Comparison of ENCODE assay signal across 20 mouse cellular contexts in genomic region chr7:124491851-124492390, GRCm38 (mm10).
DNase-seq lines count a peak whose midpoint lies in the region; ATAC-seq and TF ChIP-seq lines count a peak whose summit lies in the region.
"Had no signal": no experiment of that assay in that cellular context is flagged by ENCODE, and none has a peak within 500 bp of the region (broad histone marks: within the 10 kb centered on the region; RNA-seq: fewer than 3 reads in every experiment).

No protein-coding gene starts in this region.

- H3K27me3 ChIP-seq in forebrain, postnatal 0 days (ENCODE audit: insufficient read depth, low read length): no peaks in the 10 kb centered on the region
- no peaks in the 10 kb centered on the region for H3K27me3 ChIP-seq in forebrain, embryonic 12.5 days
- H3K27me3 ChIP-seq: embryonic facial prominence, embryonic 13.5 days; hindbrain, embryonic 12.5 days had no signal

- DNase-seq in adrenal gland, postnatal 14 days: peak; percentile 5
- DNase-seq in adrenal gland, adult 18-20 months (ENCODE audit: low spot score in 2 of 2): no peak
- peak; percentile 41 for DNase-seq in forebrain, postnatal 0 days
- peak; percentile 1 for DNase-seq in 416B (ENCODE audit: low read depth)
- peak; percentile 22 for DNase-seq in brain, embryonic 18.5 days (ENCODE audit: low read depth, low spot score)
- no peak for DNase-seq in natural killer cell, adult 2 months (ENCODE audit: low spot score in 2 of 2)
- DNase-seq: cerebellum, adult 8-10 months; cerebellum, postnatal 36 days; gastrocnemius, adult 2 months; gastrocnemius, postnatal 36 days; heart, adult 18-20 months; heart, postnatal 10 days; heart, postnatal 4 days had no signal

- no peak for TF ChIP-seq CTCF in forebrain, postnatal 0 days (IDR thresholded peaks at IDR 0.05; ENCODE audit: low read depth)

- no peak overlapping the region for H3K9ac ChIP-seq in forebrain, postnatal 0 days
- H3K9ac ChIP-seq in forebrain, embryonic 12.5 days: no peak overlapping the region
- H3K9ac ChIP-seq: embryonic facial prominence, embryonic 13.5 days; hindbrain, embryonic 12.5 days had no signal

- H3K4me2 ChIP-seq in forebrain, postnatal 0 days (ENCODE audit: low read depth): no peak overlapping the region
- no peak overlapping the region for H3K4me2 ChIP-seq in forebrain, embryonic 12.5 days
- H3K4me2 ChIP-seq: embryonic facial prominence, embryonic 13.5 days; hindbrain, embryonic 12.5 days had no signal

- no peaks in the 10 kb centered on the region for H3K9me3 ChIP-seq in forebrain, postnatal 0 days (ENCODE audit: low read length)
- H3K9me3 ChIP-seq in forebrain, embryonic 12.5 days: no peaks in the 10 kb centered on the region
- H3K9me3 ChIP-seq: embryonic facial prominence, embryonic 13.5 days; forebrain, embryonic 10.5 days; heart, embryonic 10.5 days; hindbrain, embryonic 12.5 days had no signal

- no peak overlapping the region for H3K27ac ChIP-seq in forebrain, postnatal 0 days (ENCODE audit: low read depth, low read length)
- no peak overlapping the region for H3K27ac ChIP-seq in forebrain, embryonic 12.5 days
- H3K27ac ChIP-seq: embryonic facial prominence, embryonic 13.5 days; forebrain, embryonic 10.5 days; gastrocnemius, adult 2 months; heart, embryonic 10.5 days; hindbrain, embryonic 12.5 days had no signal

- ATAC-seq in forebrain, postnatal 0 days: no peak
- ATAC-seq in forebrain, embryonic 12.5 days (ENCODE audit: low FRiP score): no peak
- ATAC-seq: hindbrain, embryonic 16.5 days; inflammation-experienced regulatory T-cells, adult 6 months had no signal

- H3K4me3 ChIP-seq in forebrain, postnatal 0 days (ENCODE audit: low read depth, low read length): no peak overlapping the region
- H3K4me3 ChIP-seq in forebrain, embryonic 12.5 days (replicated peaks): no peak overlapping the region
- H3K4me3 ChIP-seq: embryonic facial prominence, embryonic 13.5 days; forebrain, embryonic 10.5 days; gastrocnemius, adult 2 months; heart, embryonic 10.5 days; hindbrain, embryonic 12.5 days had no signal

- no peaks in the 10 kb centered on the region for H3K36me3 ChIP-seq in forebrain, postnatal 0 days (ENCODE audit: insufficient read depth)
- no peaks in the 10 kb centered on the region for H3K36me3 ChIP-seq in forebrain, embryonic 12.5 days (replicated peaks)
- H3K36me3 ChIP-seq: embryonic facial prominence, embryonic 13.5 days; forebrain, embryonic 10.5 days; heart, embryonic 10.5 days; hindbrain, embryonic 12.5 days had no signal

- H3K4me1 ChIP-seq in forebrain, postnatal 0 days (ENCODE audit: insufficient read depth): no peaks in the 10 kb centered on the region
- H3K4me1 ChIP-seq in forebrain, embryonic 12.5 days: no peaks in the 10 kb centered on the region
- H3K4me1 ChIP-seq: embryonic facial prominence, embryonic 13.5 days; heart, embryonic 10.5 days; hindbrain, embryonic 12.5 days had no signal

- 74% methylated on average over 3 of the region's 3 CpGs for WGBS in forebrain, postnatal 0 days
- WGBS in forebrain, embryonic 12.5 days: 87% methylated on average over 3 of the region's 3 CpGs

Comparison
In these comparisons a context has a peak if more than half of its experiments do, and no peak if none do; other contexts are left out.
1. DNase-seq: peak in adrenal gland, postnatal 14 days (single experiment), forebrain, postnatal 0 days (single experiment), 416B (single experiment) and brain, embryonic 18.5 days (single experiment); none in adrenal gland, adult 18-20 months (0 of 2) and natural killer cell, adult 2 months (0 of 2).